Mouse (Mus musculus) CH12.LX (cell line): ENCODE measurements around the gene Gimap9. TPM values are rescaled to one million over a fixed set of nuclear protein-coding genes. Genes with fewer than 3 reads are reported as not detected.
A peak's percentile ranks its signal among the peaks of the same experiment; 100 is the strongest.

Experiments used
- DNase-seq: peaks from one replicate; pipeline ENCODE4 v3.0.0-alpha.2; 2013; ENCODE audit errors: extremely low read depth
- H3K27ac ChIP-seq: 2 replicates; pipeline ENCODE4 v1.5.1; 2012; ENCODE audit warnings: low read depth, mild to moderate bottlenecking, control low read depth, moderate library complexity; ENCODE audit not compliant: insufficient read depth
- H3K27me3 ChIP-seq: replicated peaks from 2 replicates; pipeline ENCODE3; 2012; ENCODE audit warnings: inconsistent platforms
- H3K36me3 ChIP-seq, 2 experiments: replicated peaks in 1 of 2; 2 replicates each; pipeline versions ENCODE3 to v1.6.1; 2012; ENCODE audit warnings: inconsistent platforms in 1 of 2, low read length in 1 of 2, mild to moderate bottlenecking in 1 of 2, mixed read lengths in 1 of 2, moderate library complexity in 1 of 2; ENCODE audit not compliant: control insufficient read depth in 1 of 2, insufficient read depth in 1 of 2
- H3K4me1 ChIP-seq, 2 experiments: 2 replicates each; pipeline ENCODE4 v1.6.1; 2012; ENCODE audit warnings: inconsistent platforms in 1 of 2, moderate library complexity in 1 of 2; ENCODE audit not compliant: insufficient read depth in 2 of 2, control insufficient read depth in 1 of 2
- H3K4me2 ChIP-seq: 2 replicates; pipeline ENCODE4 v1.6.1; 2012; ENCODE audit warnings: low read depth, mild to moderate bottlenecking, control low read depth; ENCODE audit not compliant: poor library complexity, insufficient read depth, severe bottlenecking
- H3K4me3 ChIP-seq, 3 experiments: fragments of 150-350 bp in 1 of 3; sonication (generic) in 1 of 3; replicated peaks in 1 of 3; 2 replicates each; pipeline versions ENCODE3 to v1.5.1; 2011 to 2012; ENCODE audit warnings: low read depth in 2 of 3, low read length in 2 of 3, mild to moderate bottlenecking in 2 of 3, moderate library complexity in 2 of 3, control low read depth in 1 of 3, improper control_type of control experiment in 1 of 3, inconsistent platforms in 1 of 3, mixed read lengths in 1 of 3; ENCODE audit not compliant: poor library complexity in 1 of 3
- H3K79me2 ChIP-seq: replicated peaks from 2 replicates; pipeline ENCODE4 v1.6.1; 2012; ENCODE audit warnings: mild to moderate bottlenecking, moderate library complexity; ENCODE audit not compliant: control insufficient read depth, poor library complexity, insufficient read depth, severe bottlenecking; ENCODE audit errors: extremely low read depth
- H3K9ac ChIP-seq: 2 replicates; pipeline ENCODE4 v1.6.1; 2012; ENCODE audit warnings: low read depth, mild to moderate bottlenecking, control low read depth, moderate library complexity; ENCODE audit not compliant: insufficient read depth
- H3K9me3 ChIP-seq: replicated peaks from 2 replicates; pipeline ENCODE3; 2012; ENCODE audit warnings: low read length, inconsistent platforms, mixed read lengths
- BHLHE40 ChIP-seq: IDR thresholded peaks from 2 replicates; pipeline ENCODE4 v1.6.1; 2011; ENCODE audit warnings: mild to moderate bottlenecking, low read depth, low read length, improper control_type of control experiment
- CHD1 ChIP-seq: IDR thresholded peaks from 2 replicates; pipeline ENCODE4 v1.6.1; 2012; ENCODE audit warnings: low read depth, low read length, improper control_type of control experiment, inconsistent platforms
- CHD2 ChIP-seq: IDR thresholded peaks from 2 replicates; pipeline ENCODE4 v1.6.1; 2011; ENCODE audit warnings: low read length, improper control_type of control experiment
- CTCF ChIP-seq, 2 experiments: IDR thresholded peaks in 1 of 2; conservative IDR thresholded peaks in 1 of 2; 2 replicates each; pipeline ENCODE4 v1.5.1; 2011 to 2012; ENCODE audit warnings: low read depth in 2 of 2, low read length in 2 of 2, improper control_type of control experiment in 1 of 2, inconsistent platforms in 1 of 2, mild to moderate bottlenecking in 1 of 2, moderate library complexity in 1 of 2
- E2F4 ChIP-seq: IDR thresholded peaks from 2 replicates; pipeline ENCODE4 v1.6.1; 2011; ENCODE audit warnings: low read depth, low read length, improper control_type of control experiment; ENCODE audit not compliant: insufficient replicate concordance
- ELF1 ChIP-seq: IDR thresholded peaks from 2 replicates; pipeline ENCODE4 v1.6.1; 2014; ENCODE audit warnings: low read depth, mild to moderate bottlenecking, inconsistent platforms, low read length, improper control_type of control experiment
- EP300 ChIP-seq: IDR thresholded peaks from 2 replicates; pipeline ENCODE4 v1.6.1; 2011; ENCODE audit warnings: low read length, improper control_type of control experiment
- ETS1 ChIP-seq: conservative IDR thresholded peaks from 2 replicates; pipeline ENCODE4 v1.6.1; 2012; ENCODE audit warnings: low read depth, mild to moderate bottlenecking, inconsistent platforms, low read length, improper control_type of control experiment, moderate library complexity
- GABPA ChIP-seq: IDR thresholded peaks from 2 replicates; pipeline ENCODE4 v1.6.1; 2012; ENCODE audit warnings: low read depth, low read length, improper control_type of control experiment, inconsistent platforms; ENCODE audit not compliant: insufficient replicate concordance
- HCFC1 ChIP-seq: IDR thresholded peaks from 2 replicates; pipeline ENCODE4 v1.6.1; 2012; ENCODE audit warnings: low read depth, mild to moderate bottlenecking, inconsistent platforms, low read length, improper control_type of control experiment
- IRF4 ChIP-seq: IDR thresholded peaks from 2 replicates; pipeline ENCODE4 v1.6.1; 2014; ENCODE audit warnings: low read depth, mild to moderate bottlenecking, inconsistent platforms, low read length, improper control_type of control experiment
- JUN ChIP-seq: IDR thresholded peaks from 2 replicates; pipeline ENCODE4 v1.6.1; 2011; ENCODE audit warnings: low read depth, mild to moderate bottlenecking, low read length, improper control_type of control experiment, moderate library complexity; ENCODE audit not compliant: insufficient read depth
- JUND ChIP-seq: conservative IDR thresholded peaks from 2 replicates; pipeline ENCODE4 v1.6.1; 2011; ENCODE audit warnings: low read depth, low read length, improper control_type of control experiment
- KAT2A ChIP-seq: IDR thresholded peaks from 2 replicates; pipeline ENCODE4 v1.6.1; 2012; ENCODE audit warnings: low read length, improper control_type of control experiment, inconsistent platforms; ENCODE audit not compliant: insufficient replicate concordance
- MAFK ChIP-seq: IDR thresholded peaks from 2 replicates; pipeline ENCODE4 v1.6.1; 2011; ENCODE audit warnings: low read length, improper control_type of control experiment; ENCODE audit not compliant: insufficient replicate concordance
- MAX ChIP-seq: IDR thresholded peaks from 2 replicates; pipeline ENCODE4 v1.6.1; 2011; ENCODE audit warnings: low read length, improper control_type of control experiment
- MAZ ChIP-seq: IDR thresholded peaks from 2 replicates; pipeline ENCODE4 v1.6.1; 2012; ENCODE audit warnings: low read depth, mild to moderate bottlenecking, inconsistent platforms, low read length, improper control_type of control experiment, moderate library complexity
- MEF2A ChIP-seq: IDR thresholded peaks from 2 replicates; pipeline ENCODE4 v1.6.1; 2014; ENCODE audit warnings: low read depth, mild to moderate bottlenecking, inconsistent platforms, low read length, improper control_type of control experiment, borderline replicate concordance
- MXI1 ChIP-seq: IDR thresholded peaks from 2 replicates; pipeline ENCODE4 v1.6.1; 2011; ENCODE audit warnings: mild to moderate bottlenecking, low read depth, low read length, improper control_type of control experiment
- MYC ChIP-seq: IDR thresholded peaks from 2 replicates; pipeline ENCODE4 v1.6.1; 2011; ENCODE audit warnings: low read depth, mild to moderate bottlenecking, improper control_type of control experiment, low read length
- NELFE ChIP-seq: IDR thresholded peaks from 2 replicates; pipeline ENCODE4 v1.6.1; 2011; ENCODE audit warnings: low read depth, low read length, improper control_type of control experiment
- NRF1 ChIP-seq: IDR thresholded peaks from 2 replicates; pipeline ENCODE4 v1.6.1; 2014; ENCODE audit warnings: low read depth, mild to moderate bottlenecking, inconsistent platforms, low read length, improper control_type of control experiment, moderate library complexity
- PAX5 ChIP-seq: IDR thresholded peaks from 2 replicates; pipeline ENCODE4 v1.6.1; 2012; ENCODE audit warnings: low read length, inconsistent platforms, mixed read lengths
- POLR2A ChIP-seq: IDR thresholded peaks from 2 replicates; pipeline ENCODE4 v1.6.1; 2011; ENCODE audit warnings: low read depth, mild to moderate bottlenecking, improper control_type of control experiment, low read length
- POLR2AphosphoS2 ChIP-seq: IDR thresholded peaks from 2 replicates; pipeline ENCODE4 v1.6.1; 2011; ENCODE audit warnings: low read depth, low read length, improper control_type of control experiment
- RAD21 ChIP-seq: IDR thresholded peaks from 2 replicates; pipeline ENCODE4 v1.6.1; 2011; ENCODE audit warnings: low read depth, mild to moderate bottlenecking, low read length, improper control_type of control experiment, moderate library complexity
- RCOR1 ChIP-seq: conservative IDR thresholded peaks from 2 replicates; pipeline ENCODE4 v1.6.1; 2012; ENCODE audit warnings: low read depth, mild to moderate bottlenecking, inconsistent platforms, low read length, improper control_type of control experiment
- SIN3A ChIP-seq: IDR thresholded peaks from 2 replicates; pipeline ENCODE4 v1.6.1; 2012; ENCODE audit warnings: low read length, improper control_type of control experiment, inconsistent platforms
- SMC3 ChIP-seq: IDR thresholded peaks from 2 replicates; pipeline ENCODE4 v1.6.1; 2011; ENCODE audit warnings: low read depth, low read length, improper control_type of control experiment
- TBP ChIP-seq: conservative IDR thresholded peaks from 2 replicates; pipeline ENCODE4 v1.6.1; 2011; ENCODE audit warnings: low read depth, low read length, improper control_type of control experiment
- TCF12 ChIP-seq: IDR thresholded peaks from 2 replicates; pipeline ENCODE4 v1.6.1; 2014; ENCODE audit warnings: low read depth, mild to moderate bottlenecking, inconsistent platforms, low read length, improper control_type of control experiment
- UBTF ChIP-seq: IDR thresholded peaks from 2 replicates; pipeline ENCODE4 v1.6.1; 2012; ENCODE audit warnings: low read depth, mild to moderate bottlenecking, inconsistent platforms, low read length, improper control_type of control experiment, moderate library complexity
- USF1 ChIP-seq: IDR thresholded peaks from 2 replicates; pipeline ENCODE4 v1.6.1; 2014; ENCODE audit warnings: low read depth, mild to moderate bottlenecking, inconsistent platforms, low read length, improper control_type of control experiment
- USF2 ChIP-seq: conservative IDR thresholded peaks from 2 replicates; pipeline ENCODE4 v1.6.1; 2011; ENCODE audit warnings: low read depth, low read length, improper control_type of control experiment
- ZC3H11A ChIP-seq: IDR thresholded peaks from 2 replicates; pipeline ENCODE4 v1.6.1; 2012; ENCODE audit warnings: low read depth, mild to moderate bottlenecking, inconsistent platforms, low read length, improper control_type of control experiment
- ZKSCAN1 ChIP-seq: IDR thresholded peaks from 2 replicates; pipeline ENCODE4 v1.6.1; 2012; ENCODE audit warnings: low read depth, inconsistent platforms, low read length, improper control_type of control experiment, borderline replicate concordance
- ZMIZ1 ChIP-seq: IDR thresholded peaks from 2 replicates; pipeline ENCODE4 v1.6.1; 2012; ENCODE audit warnings: low read depth, mild to moderate bottlenecking, inconsistent platforms, low read length, improper control_type of control experiment
- ZNF384 ChIP-seq: IDR thresholded peaks from 2 replicates; pipeline ENCODE4 v1.6.1; 2012; ENCODE audit warnings: low read depth, low read length, improper control_type of control experiment, inconsistent platforms
- dilution Hi-C: fragments of 300-500 bp; cut with MboI; formaldehyde crosslinking; loops from 2 replicates; pipeline ENCODE4 v1.14.3; 2020; ENCODE audit warnings: low sequenced_read_pairs; ENCODE audit not compliant: extremely low pct_unique_long_range_greater_than_20kb, extremely low pct_ligation_motif_present
- in situ Hi-C: fragments of 300-500 bp; cut with MboI; formaldehyde crosslinking; loops from 3 replicates; pipeline ENCODE4 v1.14.3; 2019; ENCODE audit warnings: low sequenced_read_pairs, low pct_ligation_motif_present, low pct_unique_long_range_greater_than_20kb, mixed read lengths
- polyA plus RNA-seq: library from polyadenylated mRNA; unstranded; fragments of >175 nt; gene quantifications from 2 replicates; pipeline ENCODE4 v1.2.1, GENCODE M21; 2012; ENCODE audit warnings: low read depth; ENCODE audit not compliant: insufficient read length
- total RNA-seq, 2 experiments: library from RNA; depleted of rRNA; stranded (reverse); fragments of 300-350 nt in 1 of 2; fragments of >200 nt in 1 of 2; gene quantifications; 2 replicates each; pipeline ENCODE4 v1.2.3; 2012 to 2014

Gene Gimap9
- total and polyA plus RNA-seq, 3 experiments: 31.0 to 75.1 (median 46.1) TPM

DNA sequence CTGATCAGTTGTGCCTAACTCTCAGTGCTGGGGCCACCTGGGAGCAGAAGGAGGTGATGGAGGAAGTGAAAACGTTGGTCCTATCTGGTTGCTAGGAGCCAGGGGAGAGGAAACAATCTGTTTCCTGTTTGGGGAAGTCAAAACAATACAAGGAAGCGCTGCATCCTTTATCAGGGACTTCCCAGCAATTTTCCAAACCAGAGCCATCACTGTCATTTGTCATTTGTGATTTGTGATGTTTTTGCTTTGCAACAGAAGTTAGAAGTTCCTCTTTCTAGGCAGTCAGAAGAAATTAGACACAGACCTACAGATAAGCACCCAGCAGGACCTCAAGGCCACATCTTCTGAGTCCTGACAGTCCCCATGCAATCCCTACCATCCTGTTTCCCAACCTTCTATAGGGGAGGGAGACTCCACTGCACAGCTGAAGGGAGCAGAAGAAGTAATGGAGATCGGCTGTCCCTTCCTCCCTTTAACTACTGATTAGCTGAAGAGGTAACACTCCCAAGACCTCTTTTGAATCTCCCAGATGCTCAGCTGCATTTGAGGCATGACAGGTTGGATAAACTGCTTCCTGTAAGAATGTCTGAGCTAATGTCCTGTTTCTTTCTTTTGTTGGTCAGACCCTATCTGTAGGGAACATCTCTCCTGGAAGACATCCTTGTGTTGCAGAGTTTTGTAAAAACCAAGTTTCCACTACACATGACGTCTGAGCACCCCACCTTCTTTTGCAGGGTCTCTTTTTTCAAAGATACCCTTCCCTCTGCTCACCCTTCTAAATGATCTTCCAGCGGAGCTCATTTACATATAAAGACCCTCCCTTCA is 24.5 kb downstream of the Gimap9 start:
- DNase-seq: peak; percentile 95
- H3K27me3 ChIP-seq: no peaks in the 10 kb centered on the region
- H3K4me1 ChIP-seq: peaks cover 43 to 83% of the 10 kb centered on the region in 2 experiments
- dilution Hi-C loops (no loop called here), in situ Hi-C loops (loop anchor here (5.0 kb wide), 1 partner anchor 37 kb away; the partner anchor contains the start of gene Gimap1)
- H3K4me2 ChIP-seq: peak overlapping the region; percentile 18
- peaks cover 25% of the 10 kb centered on the region for H3K79me2 ChIP-seq
- TF ChIP-seq NELFE (0 out of 2 replicates have a peak, but pooled peaks have one; percentile 32), POLR2A (peak; percentile 59), ZC3H11A (no peak; the same call in 1 of the 2 replicates), MAX (0 out of 2 replicates have a peak, but pooled peaks have one; percentile 16), JUND (peak; percentile 85), MYC (peak; percentile 84; the same call in 1 of the 2 replicates), E2F4 (no peak), ZNF384 (peak; percentile 30; the same call in 1 of the 2 replicates), RCOR1 (peak; percentile 75), RAD21 (no peak; the same call in none of the 2 replicates), MEF2A (peak; percentile 93), CHD1 (peak; percentile 40; the same call in 1 of the 2 replicates), NRF1 (no peak), PAX5 (no peak), IRF4 (peak; percentile 99), BHLHE40 (peak; percentile 86), UBTF (no peak), USF1 (no peak), SIN3A (peak; percentile 96), KAT2A (peak; percentile 61; the same call in 1 of the 2 replicates), HCFC1 (no peak), ZKSCAN1 (no peak), CTCF (conservative IDR thresholded peaks at IDR 0.05 in 1 of 2, IDR thresholded peaks at IDR 0.05 in 1 of 2; ENCODE audit: low read depth in 2 of 2, low read length in 2 of 2) (no peak), POLR2AphosphoS2 (peak; percentile 87), MAFK (0 out of 2 replicates have a peak, but pooled peaks have one; percentile 60), TBP (peak; percentile 58), USF2 (no peak), TCF12 (peak; percentile 100), ZMIZ1 (peak; percentile 46; the same call in 1 of the 2 replicates), GABPA (no peak), JUN (peak; percentile 79), MAZ (peak; percentile 70; the same call in 1 of the 2 replicates), CHD2 (peak; percentile 91), SMC3 (no peak), ELF1 (peak; percentile 86), ETS1 (peak; percentile 95), MXI1 (peak; percentile 96), EP300 (peak; percentile 100)
- TF ChIP-seq, all 38 proteins: peak for 25
- H3K27ac ChIP-seq: peak overlapping the region; percentile 98
- peaks cover 15% of the 10 kb centered on the region for H3K9me3 ChIP-seq
- peak overlapping the region; percentile 43 for H3K9ac ChIP-seq
- peaks cover 33 to 60% of the 10 kb centered on the region in 2 experiments for H3K36me3 ChIP-seq
- peak overlapping the region in 1 of 3 experiments; percentile 3 for H3K4me3 ChIP-seq
